ENCODE assay signal across 10 mouse cellular contexts in the genomic region with DNA sequence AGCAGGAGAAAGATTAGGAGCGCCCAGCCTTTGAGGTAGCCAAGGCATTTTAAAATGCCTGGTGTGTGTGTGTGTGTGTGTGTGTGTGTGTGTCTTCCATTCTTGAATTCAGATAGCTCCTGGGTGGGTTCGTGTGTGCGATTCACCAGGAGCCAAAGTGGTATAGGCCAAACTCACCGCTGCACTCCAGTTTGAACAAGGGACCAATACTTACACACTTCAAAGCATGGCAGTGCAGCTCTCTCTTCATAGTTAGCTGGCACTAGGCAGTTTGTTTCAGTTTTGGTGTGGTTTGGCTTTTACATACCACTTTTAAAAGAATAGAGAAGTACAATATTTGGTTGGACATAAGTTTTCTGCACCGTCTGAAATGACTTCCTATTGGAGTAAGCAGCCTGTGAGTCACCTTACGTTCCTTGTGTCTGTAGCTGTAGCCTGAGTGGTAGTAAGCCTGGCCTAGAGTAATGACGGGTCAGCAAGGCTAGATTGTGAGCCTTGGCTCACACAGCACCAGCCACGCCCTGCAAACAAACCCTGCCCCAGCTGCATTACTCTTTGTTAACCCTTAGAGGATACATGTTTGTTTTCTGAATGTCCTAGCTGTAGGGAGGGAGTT. TPM values are rescaled to one million over a fixed set of nuclear protein-coding genes. Genes with fewer than 3 reads are reported as not detected.
A peak's percentile ranks its signal among the peaks of the same experiment; 100 is the strongest.
DNase-seq lines count a peak whose midpoint lies in the region; ATAC-seq and TF ChIP-seq lines count a peak whose summit lies in the region.
"Had no signal": no experiment of that assay in that cellular context is flagged by ENCODE, and none has a peak within 500 bp of the region (broad histone marks: within the 10 kb centered on the region; RNA-seq: fewer than 3 reads in every experiment).

No protein-coding gene starts in this region.

- peak overlapping the region; percentile 44 for H3K4me3 ChIP-seq in bone marrow macrophage, adult 2 months (ENCODE audit: insufficient read depth, low read length)
- no peak overlapping the region for H3K4me3 ChIP-seq in liver, embryonic 13.5 days (replicated peaks)
- no peak overlapping the region for H3K4me3 ChIP-seq in stomach, embryonic 16.5 days (replicated peaks; ENCODE audit: low read length)

- DNase-seq in lung, adult 18-20 months = peak; percentile 23 to 45
- no peak for DNase-seq in lung, postnatal 25 days (ENCODE audit: low spot score)
- DNase-seq in liver, embryonic 13.5 days = no peak
- DNase-seq in left cerebral cortex, adult 8-10 months (ENCODE audit: low spot score in 2 of 2) = no peak
- no peak for DNase-seq in right cerebral cortex, postnatal 36 days (ENCODE audit: low spot score in 2 of 2)
- DNase-seq in kidney, postnatal 14 days = no peak
- DNase-seq: cerebellum, adult 9-10 months had no signal

- H3K4me2 ChIP-seq in liver, embryonic 13.5 days = peak overlapping the region; percentile 17; the same call in 1 of the 2 replicates
- H3K4me2 ChIP-seq in stomach, embryonic 16.5 days (ENCODE audit: low read depth, low read length) = no peak overlapping the region

- no peaks in the 10 kb centered on the region for H3K27me3 ChIP-seq in liver, embryonic 13.5 days
- no peaks in the 10 kb centered on the region for H3K27me3 ChIP-seq in stomach, embryonic 16.5 days (ENCODE audit: control insufficient read depth, insufficient read depth, low read length)

- ATAC-seq in liver, embryonic 13.5 days (ENCODE audit: low read depth) = peak; percentile 79
- peak; percentile 90 for ATAC-seq in stomach, embryonic 16.5 days (ENCODE audit: insufficient read depth, low FRiP score)
- ATAC-seq: hindbrain, embryonic 16.5 days had no signal

- H3K9ac ChIP-seq in liver, embryonic 13.5 days = no peak overlapping the region; the same call in 1 of the 2 replicates
- no peak overlapping the region for H3K9ac ChIP-seq in stomach, embryonic 16.5 days (ENCODE audit: low read length)

- peaks cover 47% of the 10 kb centered on the region for H3K4me1 ChIP-seq in bone marrow macrophage, adult 2 months (ENCODE audit: control insufficient read depth, insufficient read depth, low read length)
- H3K4me1 ChIP-seq in liver, embryonic 13.5 days (replicated peaks) = peaks cover 45% of the 10 kb centered on the region
- peaks cover 31% of the 10 kb centered on the region for H3K4me1 ChIP-seq in stomach, embryonic 16.5 days (ENCODE audit: control insufficient read depth, insufficient read depth, low read length)

- peak overlapping the region; percentile 63 for H3K27ac ChIP-seq in bone marrow macrophage, adult 2 months (ENCODE audit: insufficient read depth, low read depth, low read length)
- peak overlapping the region; percentile 8; the same call in 1 of the 2 replicates for H3K27ac ChIP-seq in liver, embryonic 13.5 days
- H3K27ac ChIP-seq in stomach, embryonic 16.5 days (ENCODE audit: low read length) = peak overlapping the region; percentile 71

- TF ChIP-seq POLR2A in bone marrow macrophage, adult 2 months (IDR thresholded peaks at IDR 0.05; ENCODE audit: borderline replicate concordance, low read depth, low read length) = no peak

- TF ChIP-seq CTCF in bone marrow macrophage, adult 2 months (IDR thresholded peaks at IDR 0.05; ENCODE audit: low read depth, low read length) = no peak

- 40% methylated on average over 8 of the region's 8 CpGs for WGBS in liver, embryonic 13.5 days (ENCODE audit: insufficient replicate concordance)
- 54% methylated on average over 8 of the region's 8 CpGs for WGBS in stomach, embryonic 16.5 days

- H3K9me3 ChIP-seq in liver, embryonic 13.5 days (replicated peaks) = no peaks in the 10 kb centered on the region
- no peaks in the 10 kb centered on the region for H3K9me3 ChIP-seq in stomach, embryonic 16.5 days (replicated peaks; ENCODE audit: control insufficient read depth, low read length)

- H3K36me3 ChIP-seq in liver, embryonic 13.5 days = peaks cover 3% of the 10 kb centered on the region; the same call in 1 of the 2 replicates
- H3K36me3 ChIP-seq in stomach, embryonic 16.5 days (ENCODE audit: control insufficient read depth, insufficient read depth, low read length) = no peaks in the 10 kb centered on the region

RNA-seq across cellular contexts. Expression of gene Usp6nl, which starts 56.2 kb away (rescaled TPM):
- polyA plus RNA-seq in bone marrow macrophage, adult 2 months (2012; ENCODE audit: insufficient read depth, insufficient read length, missing spikeins) = 4.6 and 5.6 TPM in 2 replicates
- polyA plus RNA-seq in liver, embryonic 13.5 days (2015; fragmentation: Nextera tagmentation; extraction: Ambion mirVana) = 3.4 and 5.5 TPM in 2 replicates
- polyA plus RNA-seq in stomach, embryonic 16.5 days (2015; fragmentation: Nextera tagmentation; extraction: Ambion mirVana) = 9.4 and 10.4 TPM in 2 replicates
- 10 to 100 TPM; 16.9 to 20.8 (median 18.3) TPM for total RNA-seq in left cerebral cortex, adult 8-10 months (2022)

Comparison
In these comparisons a context has a peak if more than half of its experiments do, and no peak if none do; other contexts are left out.
1. DNase-seq: peak in lung, adult 18-20 months (2 of 2); none in lung, postnatal 25 days (single experiment), liver, embryonic 13.5 days (single experiment), left cerebral cortex, adult 8-10 months (0 of 2), right cerebral cortex, postnatal 36 days (0 of 2) and kidney, postnatal 14 days (single experiment).
2. H3K27ac ChIP-seq: peak in every context shown above with its lines; median percentile 71 in stomach, embryonic 16.5 days; 63 in bone marrow macrophage, adult 2 months; 8 in liver, embryonic 13.5 days.